Comparison of ENCODE assay signal across 20 mouse cellular contexts in genomic region chr13:99063431-99063830, GRCm38 (mm10).
A peak's percentile ranks its signal among the peaks of the same experiment; 100 is the strongest.
DNase-seq lines count a peak whose midpoint lies in the region; ATAC-seq and TF ChIP-seq lines count a peak whose summit lies in the region.
"Had no signal": no experiment of that assay in that cellular context is flagged by ENCODE, and none has a peak within 500 bp of the region (broad histone marks: within the 10 kb centered on the region; RNA-seq: fewer than 3 reads in every experiment).

No protein-coding gene starts in this region.

- no peak for TF ChIP-seq POLR2A in myocyte (IDR thresholded peaks at IDR 0.05; ENCODE audit: insufficient read length, low read depth)

- H3K27ac ChIP-seq in embryonic facial prominence, embryonic 15.5 days (replicated peaks) = peak overlapping the region; percentile 72
- H3K27ac ChIP-seq: gastrocnemius, adult 2 months; heart, embryonic 13.5 days; hindbrain, embryonic 14.5 days; intestine, embryonic 15.5 days; liver, embryonic 12.5 days; stomach, embryonic 15.5 days had no signal

- no peak overlapping the region for H3K4me2 ChIP-seq in embryonic facial prominence, embryonic 15.5 days (replicated peaks)
- H3K4me2 ChIP-seq in myocyte (ENCODE audit: low read depth) = peak overlapping the region; percentile 66
- H3K4me2 ChIP-seq: heart, embryonic 13.5 days; hindbrain, embryonic 14.5 days; intestine, embryonic 15.5 days; liver, embryonic 12.5 days; stomach, embryonic 15.5 days had no signal

- no peak overlapping the region for H3K9ac ChIP-seq in embryonic facial prominence, embryonic 15.5 days
- H3K9ac ChIP-seq: heart, embryonic 13.5 days; hindbrain, embryonic 14.5 days; intestine, embryonic 15.5 days; liver, embryonic 12.5 days; stomach, embryonic 15.5 days had no signal

- no peaks in the 10 kb centered on the region for H3K27me3 ChIP-seq in embryonic facial prominence, embryonic 15.5 days
- H3K27me3 ChIP-seq in myocyte (ENCODE audit: control insufficient read depth, insufficient read depth, insufficient read length) = no peaks in the 10 kb centered on the region
- H3K27me3 ChIP-seq: CH12.LX; heart, embryonic 13.5 days; intestine, embryonic 15.5 days; liver, embryonic 12.5 days; stomach, embryonic 15.5 days had no signal

- H3ac ChIP-seq in myocyte (ENCODE audit: control insufficient read depth, insufficient read length) = no peak overlapping the region

- no peaks in the 10 kb centered on the region for H3K79me2 ChIP-seq in myocyte (ENCODE audit: control insufficient read depth, insufficient read depth)

- peaks cover 17% of the 10 kb centered on the region for H3K4me1 ChIP-seq in embryonic facial prominence, embryonic 15.5 days
- H3K4me1 ChIP-seq: intestine, embryonic 15.5 days; liver, embryonic 12.5 days; megakaryocyte, embryonic 14.5 days; stomach, embryonic 15.5 days had no signal

- ATAC-seq in embryonic facial prominence, embryonic 15.5 days (ENCODE audit: insufficient number of reproducible peaks, low FRiP score, low TSS enrichment, low read depth) = no peak; the same call in 1 of the 2 replicates
- no peak for ATAC-seq in inflammation-experienced regulatory T-cells, adult 6 months
- no peak for ATAC-seq in erythroblast, adult 5-6 weeks (replicated peaks; ENCODE audit: low FRiP score, poor library complexity, severe bottlenecking)
- ATAC-seq: liver, embryonic 12.5 days had no signal

- H3K9me3 ChIP-seq in embryonic facial prominence, embryonic 15.5 days (replicated peaks) = no peaks in the 10 kb centered on the region
- H3K9me3 ChIP-seq: heart, embryonic 13.5 days; intestine, embryonic 15.5 days; liver, embryonic 12.5 days; stomach, embryonic 15.5 days had no signal

- no peaks in the 10 kb centered on the region for H3K36me3 ChIP-seq in embryonic facial prominence, embryonic 15.5 days
- H3K36me3 ChIP-seq in myocyte (ENCODE audit: control insufficient read depth, insufficient read depth) = no peaks in the 10 kb centered on the region
- H3K36me3 ChIP-seq: heart, embryonic 13.5 days; intestine, embryonic 15.5 days; liver, embryonic 12.5 days; stomach, embryonic 15.5 days had no signal

- no peak overlapping the region for H3K4me3 ChIP-seq in embryonic facial prominence, embryonic 15.5 days (replicated peaks)
- no peak overlapping the region for H3K4me3 ChIP-seq in myocyte
- H3K4me3 ChIP-seq: gastrocnemius, adult 2 months; heart, embryonic 13.5 days; intestine, embryonic 15.5 days; liver, embryonic 12.5 days; megakaryocyte, embryonic 14.5 days; stomach, embryonic 15.5 days had no signal

- intact Hi-C loops in heart, postnatal 36 days (cut with DNase I) = no loop called here

- DNase-seq in heart, adult 11 months = peak; percentile 25
- DNase-seq in heart, postnatal 36 days = no peak
- DNase-seq in 3T3-L1 (ENCODE audit: low read depth, low spot score) = peak; percentile 66
- DNase-seq: cerebellum, adult 9-11 months; gastrocnemius, adult 2 months; lung, adult 2 months; midbrain, embryonic 14.5 days; right cerebral cortex, postnatal 25 days; thymus, postnatal 14 days had no signal

- 32% methylated on average over 4 of the region's 4 CpGs for WGBS in embryonic facial prominence, embryonic 15.5 days

TF ChIP-seq in myocyte, 11 proteins besides CTCF, POLR2A, EP300 and RAD21:
- TF ChIP-seq E2F4 (IDR thresholded peaks at IDR 0.05; ENCODE audit: insufficient read depth) (no peak), SRF (IDR thresholded peaks at IDR 0.05; ENCODE audit: control insufficient read depth, insufficient read length, low read depth) (no peak), MYOD1 (IDR thresholded peaks at IDR 0.05; ENCODE audit: control insufficient read depth in 1 of 3, insufficient read length in 2 of 3, low read depth in 2 of 3) (no peak), MYOG (IDR thresholded peaks at IDR 0.05; ENCODE audit: control insufficient read depth in 1 of 3, insufficient read depth in 1 of 3, insufficient read length in 2 of 3, low read depth in 2 of 3) (no peak), REST (IDR thresholded peaks at IDR 0.05; ENCODE audit: insufficient read depth, insufficient read length) (no peak), TCF3 (IDR thresholded peaks at IDR 0.05; ENCODE audit: insufficient read length, low read depth) (no peak), MAX (IDR thresholded peaks at IDR 0.05; ENCODE audit: low read depth) (no peak), USF1 (IDR thresholded peaks at IDR 0.05; ENCODE audit: low read depth) (no peak), TCF12 (IDR thresholded peaks at IDR 0.05; ENCODE audit: insufficient read depth, poor library complexity, severe bottlenecking) (no peak), CEBPB (IDR thresholded peaks at IDR 0.05; ENCODE audit: insufficient read depth, poor library complexity, severe bottlenecking) (no peak)

Comparison
In these comparisons a context has a peak if more than half of its experiments do, and no peak if none do; other contexts are left out.
1. DNase-seq: peak in heart, adult 11 months (single experiment) and 3T3-L1 (single experiment); none in heart, postnatal 36 days (0 of 2).